Mouse (Mus musculus): Measurements from ENCODE around the gene Kcnj9. TPM values are rescaled to one million over a fixed set of nuclear protein-coding genes. Genes with fewer than 3 reads are reported as not detected.

Gene Kcnj9
- polyA plus RNA-seq, 1 experiment = 0.01 TPM

DNA sequence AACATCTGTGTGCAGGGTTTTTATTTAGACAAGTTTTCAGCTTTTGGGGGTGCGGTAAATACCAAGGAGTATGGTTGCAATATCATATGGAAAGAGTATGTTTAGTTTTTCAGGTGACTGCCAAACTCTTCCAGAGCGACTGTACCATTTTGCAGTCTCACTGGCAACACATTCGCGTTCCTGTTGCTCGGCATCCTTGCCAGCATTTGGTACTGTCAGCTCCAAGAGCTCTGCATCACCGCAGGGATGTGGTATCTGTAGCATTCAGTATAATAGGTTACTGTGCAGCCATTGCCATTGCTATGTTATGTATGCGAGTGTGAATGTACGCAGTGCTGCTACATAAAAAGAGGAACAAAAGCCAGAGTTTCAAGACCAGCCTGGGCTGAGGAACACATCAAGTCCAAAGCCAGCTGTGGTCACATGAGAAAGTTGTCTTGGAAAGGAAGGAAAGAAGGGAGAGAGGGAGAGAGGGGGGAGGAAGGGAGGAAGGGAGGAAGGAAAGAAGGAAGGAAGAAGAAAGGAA lies 2.4 kb upstream of the Kcnj9 start:
- H3K36me3 ChIP-seq (ENCODE audit: control insufficient read depth, insufficient read depth) = no peaks in the 10 kb centered on the region
- TF ChIP-seq MYOG (IDR thresholded peaks at IDR 0.05; ENCODE audit: control insufficient read depth in 1 of 3, insufficient read depth in 1 of 3, insufficient read length in 2 of 3, low read depth in 2 of 3) (no peak), E2F4 (IDR thresholded peaks at IDR 0.05; ENCODE audit: insufficient read depth) (no peak), USF1 (IDR thresholded peaks at IDR 0.05; ENCODE audit: low read depth) (no peak), CEBPB (IDR thresholded peaks at IDR 0.05; ENCODE audit: insufficient read depth, poor library complexity, severe bottlenecking) (no peak), TCF12 (IDR thresholded peaks at IDR 0.05; ENCODE audit: insufficient read depth, poor library complexity, severe bottlenecking) (no peak), MYOD1 (IDR thresholded peaks at IDR 0.05; ENCODE audit: control insufficient read depth in 1 of 3, insufficient read length in 2 of 3, low read depth in 2 of 3) (no peak), MAX (IDR thresholded peaks at IDR 0.05; ENCODE audit: low read depth) (no peak), TCF3 (IDR thresholded peaks at IDR 0.05; ENCODE audit: insufficient read length, low read depth) (no peak), POLR2A (IDR thresholded peaks at IDR 0.05; ENCODE audit: insufficient read length, low read depth) (no peak), REST (IDR thresholded peaks at IDR 0.05; ENCODE audit: insufficient read depth, insufficient read length) (no peak), SRF (IDR thresholded peaks at IDR 0.05; ENCODE audit: control insufficient read depth, insufficient read length, low read depth) (no peak), POLR2AphosphoS2 (IDR thresholded peaks at IDR 0.05; ENCODE audit: insufficient read length, low read depth) (no peak)
- H3K4me3 ChIP-seq = no peak overlapping the region
- H3K4me2 ChIP-seq (ENCODE audit: low read depth) = no peak overlapping the region
- no peaks in the 10 kb centered on the region for H3K79me2 ChIP-seq (ENCODE audit: control insufficient read depth, insufficient read depth)
- peaks cover 30% of the 10 kb centered on the region for H3K27me3 ChIP-seq (ENCODE audit: control insufficient read depth, insufficient read depth, insufficient read length)
- no peak overlapping the region for H3ac ChIP-seq (ENCODE audit: control insufficient read depth, insufficient read length)

- no peak overlapping the region for H3K4me2 ChIP-seq (ENCODE audit: low read depth)
- H3K4me3 ChIP-seq = no peak overlapping the region
- H3K27me3 ChIP-seq (ENCODE audit: control insufficient read depth, insufficient read depth, insufficient read length) = peaks cover 20% of the 10 kb centered on the region
- no peak overlapping the region for H3ac ChIP-seq (ENCODE audit: control insufficient read depth, insufficient read length)
- TF ChIP-seq POLR2AphosphoS2 (IDR thresholded peaks at IDR 0.05; ENCODE audit: insufficient read length, low read depth) = no peak
- TF ChIP-seq TCF12 (IDR thresholded peaks at IDR 0.05; ENCODE audit: insufficient read depth, poor library complexity, severe bottlenecking) = no peak
- no peak for TF ChIP-seq MYOD1 (IDR thresholded peaks at IDR 0.05; ENCODE audit: control insufficient read depth in 1 of 3, insufficient read length in 2 of 3, low read depth in 2 of 3)
- no peak for TF ChIP-seq POLR2A (IDR thresholded peaks at IDR 0.05; ENCODE audit: insufficient read length, low read depth)
- no peak for TF ChIP-seq MAX (IDR thresholded peaks at IDR 0.05; ENCODE audit: low read depth)
- TF ChIP-seq REST (IDR thresholded peaks at IDR 0.05; ENCODE audit: insufficient read depth, insufficient read length) = no peak
- no peak for TF ChIP-seq CEBPB (IDR thresholded peaks at IDR 0.05; ENCODE audit: insufficient read depth, poor library complexity, severe bottlenecking)
- no peak for TF ChIP-seq SRF (IDR thresholded peaks at IDR 0.05; ENCODE audit: control insufficient read depth, insufficient read length, low read depth)
- no peak for TF ChIP-seq MYOG (IDR thresholded peaks at IDR 0.05; ENCODE audit: control insufficient read depth in 1 of 3, insufficient read depth in 1 of 3, insufficient read length in 2 of 3, low read depth in 2 of 3)
- H3K79me2 ChIP-seq (ENCODE audit: control insufficient read depth, insufficient read depth) = no peaks in the 10 kb centered on the region
- H3K36me3 ChIP-seq (ENCODE audit: control insufficient read depth, insufficient read depth) = no peaks in the 10 kb centered on the region
Measured at GRCm38 (mm10) chr1:172329616-172330015, 498 bp upstream of the Kcnj9 start.

DNA sequence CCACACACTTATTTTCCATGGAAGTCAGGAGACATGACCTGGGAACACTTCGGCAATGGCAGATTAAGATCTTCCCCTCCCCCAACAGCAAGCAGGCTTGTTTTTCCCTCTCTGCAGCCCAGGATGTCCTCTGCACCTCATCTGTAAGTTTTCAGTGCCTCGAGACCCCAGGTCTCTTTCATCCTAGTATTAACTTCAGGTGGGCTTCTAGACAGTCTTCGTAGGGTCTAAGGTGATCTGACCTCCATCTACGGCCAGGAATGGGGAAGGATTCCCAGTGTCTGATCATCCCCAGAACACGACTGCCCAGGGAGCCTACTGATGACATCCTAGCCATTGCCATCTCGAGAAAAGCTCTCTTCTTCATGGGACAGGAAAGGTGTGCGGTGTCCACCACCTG lies 657 bp downstream of the Kcnj9 start:
- TF ChIP-seq CEBPB (IDR thresholded peaks at IDR 0.05; ENCODE audit: insufficient read depth, poor library complexity, severe bottlenecking) = no peak
- no peak for TF ChIP-seq TCF3 (IDR thresholded peaks at IDR 0.05; ENCODE audit: insufficient read length, low read depth)
- TF ChIP-seq MYOD1 (IDR thresholded peaks at IDR 0.05; ENCODE audit: control insufficient read depth in 1 of 3, insufficient read length in 2 of 3, low read depth in 2 of 3) = no peak
- TF ChIP-seq USF1 (IDR thresholded peaks at IDR 0.05; ENCODE audit: low read depth) = no peak
- no peak for TF ChIP-seq POLR2A (IDR thresholded peaks at IDR 0.05; ENCODE audit: insufficient read length, low read depth)
- TF ChIP-seq POLR2AphosphoS2 (IDR thresholded peaks at IDR 0.05; ENCODE audit: insufficient read length, low read depth) = no peak
- TF ChIP-seq MYOG (IDR thresholded peaks at IDR 0.05; ENCODE audit: control insufficient read depth in 1 of 3, insufficient read depth in 1 of 3, insufficient read length in 2 of 3, low read depth in 2 of 3) = no peak
- TF ChIP-seq REST (IDR thresholded peaks at IDR 0.05; ENCODE audit: insufficient read depth, insufficient read length) = no peak
- no peak for TF ChIP-seq MAX (IDR thresholded peaks at IDR 0.05; ENCODE audit: low read depth)
- no peak for TF ChIP-seq E2F4 (IDR thresholded peaks at IDR 0.05; ENCODE audit: insufficient read depth)
- no peak for TF ChIP-seq TCF12 (IDR thresholded peaks at IDR 0.05; ENCODE audit: insufficient read depth, poor library complexity, severe bottlenecking)
- no peak for TF ChIP-seq SRF (IDR thresholded peaks at IDR 0.05; ENCODE audit: control insufficient read depth, insufficient read length, low read depth)

GRCm38 (mm10) chr1:172328041-172328440 lies 1.1 kb downstream of the Kcnj9 start:
- TF ChIP-seq MYOD1 (IDR thresholded peaks at IDR 0.05; ENCODE audit: control insufficient read depth in 1 of 3, insufficient read length in 2 of 3, low read depth in 2 of 3) = no peak
- TF ChIP-seq POLR2AphosphoS2 (IDR thresholded peaks at IDR 0.05; ENCODE audit: insufficient read length, low read depth) = no peak
- no peak for TF ChIP-seq TCF3 (IDR thresholded peaks at IDR 0.05; ENCODE audit: insufficient read length, low read depth)
- no peak for TF ChIP-seq CEBPB (IDR thresholded peaks at IDR 0.05; ENCODE audit: insufficient read depth, poor library complexity, severe bottlenecking)
- no peak for TF ChIP-seq TCF12 (IDR thresholded peaks at IDR 0.05; ENCODE audit: insufficient read depth, poor library complexity, severe bottlenecking)
- no peak for TF ChIP-seq USF1 (IDR thresholded peaks at IDR 0.05; ENCODE audit: low read depth)
- no peak for TF ChIP-seq MYOG (IDR thresholded peaks at IDR 0.05; ENCODE audit: control insufficient read depth in 1 of 3, insufficient read depth in 1 of 3, insufficient read length in 2 of 3, low read depth in 2 of 3)
- TF ChIP-seq REST (IDR thresholded peaks at IDR 0.05; ENCODE audit: insufficient read depth, insufficient read length) = no peak
- TF ChIP-seq E2F4 (IDR thresholded peaks at IDR 0.05; ENCODE audit: insufficient read depth) = no peak
- TF ChIP-seq POLR2A (IDR thresholded peaks at IDR 0.05; ENCODE audit: insufficient read length, low read depth) = no peak
- TF ChIP-seq MAX (IDR thresholded peaks at IDR 0.05; ENCODE audit: low read depth) = no peak
- no peak for TF ChIP-seq SRF (IDR thresholded peaks at IDR 0.05; ENCODE audit: control insufficient read depth, insufficient read length, low read depth)
- Histone ChIP-seq H3K36me3 (ENCODE audit: control insufficient read depth, insufficient read depth) (no peaks in the 10 kb centered on the region), H3K27me3 (ENCODE audit: control insufficient read depth, insufficient read depth, insufficient read length) (peaks cover 12% of the 10 kb centered on the region), H3K4me3 (no peak overlapping the region), H3K79me2 (ENCODE audit: control insufficient read depth, insufficient read depth) (no peaks in the 10 kb centered on the region), H3ac (ENCODE audit: control insufficient read depth, insufficient read length) (no peak overlapping the region), H3K4me2 (ENCODE audit: low read depth) (no peak overlapping the region)

More for the DNA sequence above, 657 bp downstream of the Kcnj9 start:
- H3K79me2 ChIP-seq (ENCODE audit: control insufficient read depth, insufficient read depth) = no peaks in the 10 kb centered on the region
- no peak overlapping the region for H3K4me2 ChIP-seq (ENCODE audit: low read depth)
- no peaks in the 10 kb centered on the region for H3K36me3 ChIP-seq (ENCODE audit: control insufficient read depth, insufficient read depth)
- H3K4me3 ChIP-seq = no peak overlapping the region
- no peak overlapping the region for H3ac ChIP-seq (ENCODE audit: control insufficient read depth, insufficient read length)
- H3K27me3 ChIP-seq (ENCODE audit: control insufficient read depth, insufficient read depth, insufficient read length) = peaks cover 12% of the 10 kb centered on the region

All from myocyte (in vitro differentiated cells).